Mouse (Mus musculus) midbrain, embryonic 12.5 days (tissue): ENCODE measurements around the gene Gm20388. TPM values are rescaled to one million over a fixed set of nuclear protein-coding genes. Genes with fewer than 3 reads are reported as not detected.

Source experiments
- ATAC-seq: fragments of 200-750 bp; cut with Nextera tagmentation; 2 replicates; pipeline ENCODE4 v1.8.0; 2017; ENCODE audit warnings: low read depth, moderate TSS enrichment, moderate library complexity; ENCODE audit not compliant: low FRiP score
- H3K27ac ChIP-seq: fragments of 300-500 bp; sonication (generic); replicated peaks from 2 replicates; pipeline ENCODE4 v1.5.1; 2016; ENCODE audit warnings: mild to moderate bottlenecking
- H3K27me3 ChIP-seq: fragments of 300-500 bp; sonication (generic); 2 replicates; pipeline ENCODE4 v1.6.1; 2016; ENCODE audit warnings: mild to moderate bottlenecking
- H3K36me3 ChIP-seq: fragments of 300-500 bp; sonication (generic); 2 replicates; pipeline ENCODE4 v1.6.1; 2016
- H3K4me1 ChIP-seq: fragments of 300-500 bp; sonication (generic); 2 replicates; pipeline ENCODE4 v1.6.1; 2016
- H3K4me2 ChIP-seq: fragments of 300-500 bp; sonication (generic); replicated peaks from 2 replicates; pipeline ENCODE4 v1.6.1; 2016; ENCODE audit warnings: mild to moderate bottlenecking, moderate library complexity
- H3K4me3 ChIP-seq: fragments of 300-500 bp; sonication (generic); 2 replicates; pipeline ENCODE4 v1.5.1; 2016; ENCODE audit warnings: mild to moderate bottlenecking
- H3K9ac ChIP-seq: fragments of 300-500 bp; sonication (generic); replicated peaks from 2 replicates; pipeline ENCODE4 v1.6.1; 2016; ENCODE audit warnings: mild to moderate bottlenecking, moderate library complexity
- H3K9me3 ChIP-seq: fragments of 300-500 bp; sonication (generic); 2 replicates; pipeline ENCODE4 v1.6.1; 2016; ENCODE audit warnings: mild to moderate bottlenecking
- WGBS: fragments of 180-500 bp; shearing (Covaris S2); methylation state at CpG from one replicate; pipeline ENCODE4 v1.1.7; 2016; 5-methylcytosine and 5-hydroxymethylcytosine counted together
- polyA plus RNA-seq: library from polyadenylated mRNA; unstranded; fragments of >200 nt; fragmentation: Nextera tagmentation; extraction: Ambion mirVana; gene quantifications from 2 replicates; pipeline ENCODE4 v1.2.1, GENCODE M21; 2016

Gene Gm20388
- polyA plus RNA-seq, 1 experiment from 2014 or later = not detected

DNA sequence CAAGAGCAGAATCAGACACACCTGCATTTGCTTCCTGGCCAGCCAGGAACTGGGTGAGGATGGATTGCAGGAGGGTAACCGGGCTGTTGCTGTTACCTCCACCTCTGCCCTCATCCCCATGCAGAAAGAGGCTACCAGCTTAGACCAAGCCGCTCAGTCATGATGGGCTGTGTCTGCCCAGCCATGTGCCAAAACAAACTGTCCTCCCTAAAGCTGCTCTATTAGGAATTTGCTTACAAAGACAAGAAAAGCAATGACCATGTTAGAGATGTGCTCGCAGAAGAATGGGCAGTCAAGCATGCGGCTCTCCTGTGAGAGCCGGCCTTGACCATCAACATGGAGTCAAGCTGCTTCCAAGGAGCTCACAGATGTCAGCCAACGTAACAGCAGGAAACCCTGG is 1454.0 kb downstream of the Gm20388 start:
- H3K27ac ChIP-seq = no peak overlapping the region
- H3K4me3 ChIP-seq = no peak overlapping the region
- peaks cover 5% of the 10 kb centered on the region; the same call in 1 of the 2 replicates for H3K4me1 ChIP-seq
- no peak for ATAC-seq
- WGBS = 85% methylated on average over 6 of the region's 6 CpGs
- no peak overlapping the region for H3K4me2 ChIP-seq
- H3K36me3 ChIP-seq = no peaks in the 10 kb centered on the region
- H3K9me3 ChIP-seq = no peaks in the 10 kb centered on the region
- peaks cover 28% of the 10 kb centered on the region for H3K27me3 ChIP-seq
- H3K9ac ChIP-seq = no peak overlapping the region

DNA sequence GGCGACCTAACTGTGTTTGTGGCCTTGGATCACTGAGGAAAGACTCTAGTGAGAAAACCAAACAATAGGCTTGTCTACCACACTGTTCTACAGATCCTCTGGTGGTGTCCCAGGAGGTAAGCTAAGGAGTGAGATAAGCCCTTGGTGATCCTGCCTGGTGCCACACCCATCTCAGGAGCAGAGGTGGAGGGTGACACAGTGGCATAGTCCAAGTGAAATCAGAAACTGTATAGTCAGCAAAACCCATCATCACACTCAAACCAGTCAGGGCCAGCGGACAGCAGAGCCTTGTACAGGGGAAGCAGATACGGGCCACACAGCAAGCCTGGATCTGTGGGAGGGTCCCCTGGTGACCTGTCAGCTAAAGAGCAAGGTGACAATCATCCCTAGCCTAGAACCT is 1454.5 kb downstream of the Gm20388 start:
- H3K36me3 ChIP-seq = no peaks in the 10 kb centered on the region
- H3K4me2 ChIP-seq = no peak overlapping the region
- H3K4me3 ChIP-seq = no peak overlapping the region
- peaks cover 25% of the 10 kb centered on the region for H3K27me3 ChIP-seq
- H3K27ac ChIP-seq = no peak overlapping the region
- no peaks in the 10 kb centered on the region for H3K9me3 ChIP-seq
- H3K9ac ChIP-seq = no peak overlapping the region
- no peak for ATAC-seq
- 89% methylated on average over 3 of the region's 3 CpGs for WGBS
- no peaks in the 10 kb centered on the region for H3K4me1 ChIP-seq

DNA sequence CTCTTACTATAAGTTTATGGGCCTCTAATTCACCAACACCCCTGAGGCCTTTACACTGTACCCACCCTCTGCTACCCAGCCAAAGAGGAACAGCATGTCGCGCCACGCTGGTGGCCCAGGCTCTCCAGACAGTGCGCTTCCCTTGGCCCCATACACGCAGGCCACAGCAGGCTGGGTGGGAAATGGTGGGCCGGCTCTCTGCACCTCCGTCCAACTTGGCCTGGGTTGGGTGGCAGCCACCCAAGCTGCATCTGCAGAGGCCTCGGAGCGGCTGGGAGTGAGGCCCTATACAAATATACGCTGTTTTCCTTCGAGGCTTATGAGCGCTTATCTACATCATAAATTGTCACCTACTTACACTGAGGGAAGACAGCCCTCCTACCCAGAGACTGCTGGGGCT is 1456.0 kb downstream of the Gm20388 start:
- H3K27ac ChIP-seq = no peak overlapping the region
- no peak overlapping the region for H3K4me3 ChIP-seq
- no peak overlapping the region for H3K4me2 ChIP-seq
- no peak overlapping the region for H3K9ac ChIP-seq
- 91% methylated on average over 12 of the region's 12 CpGs for WGBS
- ATAC-seq = no peak
- no peaks in the 10 kb centered on the region for H3K36me3 ChIP-seq
- no peaks in the 10 kb centered on the region for H3K4me1 ChIP-seq
- H3K27me3 ChIP-seq = peaks cover 28% of the 10 kb centered on the region
- no peaks in the 10 kb centered on the region for H3K9me3 ChIP-seq

DNA sequence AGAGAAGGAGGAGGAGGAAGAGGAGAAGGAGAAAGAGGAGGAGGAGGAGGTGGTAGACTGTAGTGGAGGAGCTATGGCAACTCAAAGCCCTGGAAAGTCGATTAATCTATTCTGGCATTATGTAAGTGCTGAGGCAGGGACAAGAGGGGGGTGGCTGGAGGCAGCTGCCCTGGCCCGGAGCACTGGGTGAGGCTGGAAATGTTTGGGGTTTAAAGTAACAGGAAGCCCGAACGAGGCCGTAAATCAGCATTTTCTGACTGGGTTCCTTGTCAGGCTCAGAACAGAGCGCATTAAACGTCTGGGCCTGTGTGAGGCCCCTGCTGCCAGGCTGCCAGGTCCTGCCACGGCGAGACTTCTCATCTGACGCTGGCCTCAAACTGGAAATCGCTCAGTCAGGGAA is 1458.2 kb downstream of the Gm20388 start:
- Histone ChIP-seq H3K27me3 (peaks cover 15% of the 10 kb centered on the region), H3K4me3 (no peak overlapping the region), H3K36me3 (no peaks in the 10 kb centered on the region), H3K9me3 (no peaks in the 10 kb centered on the region), H3K4me2 (no peak overlapping the region), H3K4me1 (no peaks in the 10 kb centered on the region), H3K27ac (no peak overlapping the region), H3K9ac (no peak overlapping the region)
- 67% methylated on average over 11 of the region's 11 CpGs for WGBS
- ATAC-seq = no peak

DNA sequence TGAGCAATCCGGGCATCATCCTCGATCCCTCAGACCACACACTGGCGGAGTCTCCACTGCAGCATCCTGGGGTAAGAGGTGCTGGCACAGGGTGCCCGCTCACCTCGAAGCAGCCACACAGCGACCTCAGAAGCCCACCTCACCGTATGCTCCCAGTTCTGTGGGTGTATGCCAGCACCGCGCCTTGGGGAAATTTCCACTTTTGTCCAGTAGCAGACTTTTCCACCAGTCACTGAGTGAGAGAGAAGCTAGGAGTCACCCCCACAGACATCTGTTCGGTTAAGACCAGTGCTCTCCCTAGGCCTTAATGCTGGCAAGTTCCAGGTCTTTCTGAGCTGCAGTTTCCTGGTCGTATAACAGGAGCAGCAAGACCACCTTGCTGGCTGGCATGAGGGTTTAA is 1458.7 kb downstream of the Gm20388 start:
- Histone ChIP-seq H3K9me3 (no peaks in the 10 kb centered on the region), H3K4me1 (peaks cover 1% of the 10 kb centered on the region; the same call in 1 of the 2 replicates), H3K4me3 (no peak overlapping the region), H3K36me3 (no peaks in the 10 kb centered on the region), H3K27ac (no peak overlapping the region), H3K4me2 (no peak overlapping the region), H3K27me3 (peaks cover 15% of the 10 kb centered on the region), H3K9ac (no peak overlapping the region)
- WGBS = 90% methylated on average over 11 of the region's 11 CpGs
- no peak for ATAC-seq

DNA sequence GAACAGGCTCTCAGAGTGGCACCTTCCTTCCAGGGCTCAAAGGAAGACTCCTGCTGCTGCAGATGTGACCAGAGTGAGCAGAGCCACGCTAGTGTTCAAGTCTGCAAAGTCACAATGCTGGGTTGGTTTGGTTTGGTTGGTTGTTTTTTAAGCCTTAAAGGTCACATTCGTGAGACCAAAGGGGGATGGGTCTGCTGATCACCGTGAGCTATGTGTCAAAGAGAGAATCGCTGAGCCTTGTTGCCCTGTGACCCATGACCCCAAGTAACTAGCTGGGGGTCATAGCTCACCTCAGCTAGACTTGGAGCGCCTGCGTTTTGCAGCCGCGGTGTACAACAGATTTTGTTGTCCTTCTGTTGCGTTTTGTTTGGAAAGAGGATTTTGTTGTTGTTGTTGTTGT is 1460.6 kb downstream of the Gm20388 start:
- ATAC-seq = no peak
- whole genome bisulfite sequencing = 43% methylated on average over 9 of the region's 9 CpGs
- no peak overlapping the region for H3K27ac ChIP-seq

DNA sequence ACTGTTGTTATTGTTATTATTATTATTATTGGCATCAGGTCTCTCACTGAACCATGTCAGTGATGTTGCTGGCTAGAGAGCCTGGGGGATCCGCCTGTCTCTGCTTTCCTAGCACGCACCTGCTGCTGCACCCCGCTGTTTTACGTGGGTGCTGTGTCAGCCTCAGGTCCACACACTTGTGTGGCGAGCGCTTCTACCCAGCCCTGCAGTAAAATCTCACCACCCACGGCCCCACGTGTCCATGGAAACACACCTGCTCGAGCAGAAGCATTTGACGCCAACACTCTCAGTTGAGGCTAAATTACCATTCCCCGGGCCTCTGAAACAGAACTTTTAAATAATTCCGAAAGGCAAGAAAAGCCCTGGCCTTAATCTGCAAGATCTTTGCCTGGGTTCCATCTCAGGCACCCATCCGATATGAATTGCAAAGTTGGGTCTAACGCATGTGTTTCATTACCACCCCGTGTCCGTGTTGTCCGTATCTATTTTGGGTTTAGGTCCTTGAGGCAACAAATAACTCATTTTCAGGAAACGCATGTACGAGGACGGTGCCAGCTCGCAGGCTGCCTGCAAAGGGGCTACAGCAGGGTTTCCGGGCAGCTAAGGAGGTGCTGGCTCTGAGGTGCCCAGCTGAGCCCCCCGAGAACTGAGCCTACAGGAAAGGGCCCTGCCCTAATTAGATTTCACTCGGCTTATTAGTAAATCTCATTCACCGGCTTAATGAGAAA is 1461.4 kb downstream of the Gm20388 start:
- Histone ChIP-seq H3K36me3 (no peaks in the 10 kb centered on the region), H3K27ac (no peak overlapping the region), H3K9me3 (no peaks in the 10 kb centered on the region), H3K4me1 (peaks cover 7% of the 10 kb centered on the region; the same call in 1 of the 2 replicates), H3K27me3 (peaks cover 26% of the 10 kb centered on the region), H3K4me3 (no peak overlapping the region), H3K9ac (no peak overlapping the region), H3K4me2 (no peak overlapping the region)
- WGBS = 83% methylated on average over 25 of the region's 25 CpGs
- no peak for ATAC-seq

More for the DNA sequence above, 1460.6 kb downstream of the Gm20388 start:
- no peak overlapping the region for H3K4me2 ChIP-seq
- H3K27me3 ChIP-seq = peaks cover 22% of the 10 kb centered on the region
- peaks cover 7% of the 10 kb centered on the region; the same call in 1 of the 2 replicates for H3K4me1 ChIP-seq
- no peaks in the 10 kb centered on the region for H3K9me3 ChIP-seq
- no peaks in the 10 kb centered on the region for H3K36me3 ChIP-seq
- H3K9ac ChIP-seq = no peak overlapping the region
- no peak overlapping the region for H3K4me3 ChIP-seq

DNA sequence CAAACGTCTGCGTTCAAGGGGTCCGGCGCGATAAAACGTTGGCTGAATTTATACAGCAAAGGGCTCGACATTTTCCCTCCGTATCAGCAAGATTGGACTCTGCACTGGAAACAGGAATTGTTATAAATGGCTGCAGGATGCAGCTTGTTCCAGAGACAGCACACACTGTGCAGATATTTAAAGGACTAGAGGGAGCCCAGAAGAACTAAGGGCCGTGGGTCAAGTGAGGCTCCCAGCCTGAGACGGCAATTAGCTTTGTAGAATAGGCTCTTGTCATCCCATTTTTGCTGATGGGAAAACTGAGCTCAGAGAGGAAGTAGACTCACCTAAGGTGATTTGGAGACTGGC is 1462.0 kb downstream of the Gm20388 start:
- H3K36me3 ChIP-seq = no peaks in the 10 kb centered on the region
- ATAC-seq = no peak
- no peaks in the 10 kb centered on the region for H3K9me3 ChIP-seq
- peaks cover 10% of the 10 kb centered on the region for H3K4me1 ChIP-seq
- WGBS = 84% methylated on average over 10 of the region's 10 CpGs
- no peak overlapping the region for H3K4me2 ChIP-seq
- peaks cover 26% of the 10 kb centered on the region for H3K27me3 ChIP-seq
- no peak overlapping the region for H3K27ac ChIP-seq
- H3K4me3 ChIP-seq = no peak overlapping the region
- no peak overlapping the region for H3K9ac ChIP-seq

DNA sequence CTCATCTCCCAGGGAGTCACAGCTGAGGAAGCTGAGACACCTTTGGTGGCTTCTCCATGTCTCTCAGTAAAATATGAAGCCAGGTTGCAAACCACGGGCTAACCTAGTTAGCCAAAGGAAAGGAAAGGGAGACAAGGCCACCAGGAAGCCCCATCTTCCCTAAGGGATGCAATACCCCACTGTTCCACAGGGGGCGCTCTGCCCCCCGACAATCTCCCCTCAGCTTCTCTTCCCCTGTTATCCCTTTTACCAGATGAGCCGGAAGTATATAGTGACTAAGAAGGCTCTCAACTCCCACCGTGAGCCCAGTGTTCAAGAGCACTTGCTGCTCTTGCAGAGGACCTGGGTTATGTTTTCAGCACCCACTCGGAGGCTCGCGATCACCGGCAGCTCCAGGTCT is 1463.6 kb downstream of the Gm20388 start:
- no peaks in the 10 kb centered on the region for H3K36me3 ChIP-seq
- H3K9me3 ChIP-seq = no peaks in the 10 kb centered on the region
- peaks cover 18% of the 10 kb centered on the region for H3K4me1 ChIP-seq
- H3K9ac ChIP-seq = no peak overlapping the region
- no peak for ATAC-seq
- H3K27ac ChIP-seq = no peak overlapping the region
- H3K27me3 ChIP-seq = peaks cover 16% of the 10 kb centered on the region; the same call in 1 of the 2 replicates
- no peak overlapping the region for H3K4me3 ChIP-seq
- WGBS = 17% methylated on average over 9 of the region's 9 CpGs
- H3K4me2 ChIP-seq = no peak overlapping the region

DNA sequence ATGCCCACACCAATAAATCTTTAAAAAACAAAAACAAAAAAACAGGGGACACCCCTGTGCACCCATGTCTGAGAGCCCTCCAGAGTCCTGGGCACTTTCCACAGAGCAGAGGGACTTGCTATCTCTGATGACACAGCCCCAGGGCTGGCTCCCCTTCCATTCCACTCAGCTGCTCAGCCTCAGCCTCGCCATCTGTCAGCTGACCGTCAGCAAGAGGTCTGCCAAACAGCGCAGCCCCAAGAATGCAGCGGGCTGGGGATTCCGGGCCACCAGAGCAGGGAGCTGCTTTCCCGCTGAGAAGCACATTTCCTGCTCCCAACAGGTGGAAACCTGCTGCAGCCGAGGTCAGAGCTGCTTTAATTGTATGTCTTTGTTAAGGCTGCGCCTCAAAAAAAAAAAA is 1464.1 kb downstream of the Gm20388 start:
- Histone ChIP-seq H3K4me3 (no peak overlapping the region), H3K9ac (no peak overlapping the region), H3K4me1 (peaks cover 18% of the 10 kb centered on the region), H3K9me3 (no peaks in the 10 kb centered on the region), H3K4me2 (no peak overlapping the region), H3K36me3 (no peaks in the 10 kb centered on the region), H3K27ac (no peak overlapping the region), H3K27me3 (peaks cover 15% of the 10 kb centered on the region; the same call in 1 of the 2 replicates)
- ATAC-seq = 0 out of 2 replicates have a peak, but pooled peaks have one; percentile 27
- 7% methylated on average over 8 of the region's 8 CpGs for WGBS

DNA sequence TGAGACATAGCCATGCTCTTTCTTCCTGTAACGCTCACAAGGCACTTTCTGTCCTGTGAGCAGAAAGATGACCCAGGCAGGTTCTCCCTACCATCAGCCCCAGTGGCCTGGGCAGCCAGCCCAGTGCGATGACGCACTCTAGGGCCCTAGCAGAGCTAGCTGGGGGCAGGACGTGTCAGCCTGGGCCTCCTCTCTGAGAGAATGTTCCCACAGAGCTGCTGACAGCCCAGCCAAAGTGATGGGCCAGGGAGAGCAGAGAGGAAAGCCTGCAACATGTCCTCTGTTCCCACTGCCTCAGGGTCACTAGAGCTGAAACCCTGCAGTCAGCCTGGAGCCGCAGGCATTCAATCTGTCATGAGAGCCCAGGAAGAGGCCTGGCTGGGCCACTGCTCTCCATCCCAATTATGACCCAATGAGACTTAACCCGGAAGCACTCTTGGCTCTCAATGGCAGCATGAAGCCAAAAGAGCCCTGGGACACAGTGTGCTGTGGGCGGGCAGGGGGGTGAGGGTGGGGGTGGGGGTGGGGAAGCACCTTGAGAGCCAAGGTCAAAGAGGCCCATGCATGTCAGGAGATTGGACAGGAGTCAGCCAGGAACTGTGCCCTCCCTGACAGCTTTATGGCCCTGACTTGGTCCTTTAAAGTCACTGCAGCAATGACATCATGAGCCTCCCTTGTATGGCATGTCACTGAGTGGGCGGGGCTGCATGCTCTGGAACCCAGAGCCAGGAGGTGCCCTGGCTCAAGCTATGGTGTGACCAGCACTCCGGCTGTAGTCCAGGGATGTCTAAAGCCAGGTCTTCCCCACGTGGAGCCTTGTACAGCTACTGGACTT is 1465.7 kb downstream of the Gm20388 start:
- Histone ChIP-seq H3K4me1 (peaks cover 18% of the 10 kb centered on the region), H3K36me3 (no peaks in the 10 kb centered on the region), H3K9me3 (no peaks in the 10 kb centered on the region), H3K27ac (no peak overlapping the region), H3K4me3 (no peak overlapping the region), H3K9ac (no peak overlapping the region), H3K4me2 (no peak overlapping the region), H3K27me3 (0 out of 2 replicates have a peak, but pooled peaks cover 18% of the 10 kb centered on the region)
- WGBS = 79% methylated on average over 10 of the region's 10 CpGs
- no peak for ATAC-seq

DNA sequence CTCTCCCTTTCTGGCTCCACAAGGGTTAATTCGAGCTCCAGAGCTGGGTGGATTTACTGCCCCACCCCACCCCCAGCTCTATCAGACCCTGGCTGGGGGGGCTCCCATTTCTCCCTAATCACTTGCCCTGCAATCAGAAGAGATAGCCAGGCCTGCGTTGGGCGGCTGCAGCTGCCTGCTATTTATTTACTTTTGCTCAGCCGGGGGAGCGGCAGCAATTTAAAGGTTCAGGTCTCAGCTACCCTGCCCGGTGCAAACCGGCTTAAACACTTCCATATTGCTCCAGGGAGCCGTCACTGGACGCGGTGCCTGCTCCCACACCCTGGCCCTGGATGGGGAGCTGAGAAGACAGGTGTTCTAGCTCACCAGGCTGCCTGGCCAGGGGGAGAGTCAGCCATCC is 1467.0 kb downstream of the Gm20388 start:
- H3K9ac ChIP-seq = 0 out of 2 replicates have a peak overlapping the region, but pooled peaks have one; percentile 12
- H3K9me3 ChIP-seq = no peaks in the 10 kb centered on the region
- H3K36me3 ChIP-seq = no peaks in the 10 kb centered on the region
- ATAC-seq = no peak
- H3K27ac ChIP-seq = peak overlapping the region; percentile 64
- WGBS = 8% methylated on average over 10 of the region's 10 CpGs
- H3K4me3 ChIP-seq = no peak overlapping the region
- H3K4me2 ChIP-seq = no peak overlapping the region
- peaks cover 25% of the 10 kb centered on the region; the same call in 1 of the 2 replicates for H3K27me3 ChIP-seq
- peaks cover 22% of the 10 kb centered on the region for H3K4me1 ChIP-seq
